Mouse (Mus musculus) intestine, embryonic 14.5 days (tissue): Measurements from ENCODE around the gene Cers1. TPM values are rescaled to one million over a fixed set of nuclear protein-coding genes. Genes with fewer than 3 reads are reported as not detected.
A peak's percentile ranks its signal among the peaks of the same experiment; 100 is the strongest.

Experiments
- ATAC-seq: fragments of 200-750 bp; cut with Nextera tagmentation; replicated peaks from 2 replicates; pipeline ENCODE4 v1.8.0; 2017; ENCODE audit warnings: low read depth, moderate number of reproducible peaks, moderate TSS enrichment, moderate library complexity; ENCODE audit not compliant: low FRiP score, low TSS enrichment
- DNase-seq: peaks from one replicate; pipeline ENCODE4 v3.0.0-alpha.2; 2018; ENCODE audit warnings: low spot score
- H3K27ac ChIP-seq: fragments of 300-500 bp; sonication (generic); 2 replicates; pipeline ENCODE4 v1.5.1; 2014; ENCODE audit warnings: low read depth, mild to moderate bottlenecking, control low read depth
- H3K27me3 ChIP-seq: fragments of 300-500 bp; sonication (generic); replicated peaks from 2 replicates; pipeline ENCODE4 v1.6.1; 2014; ENCODE audit warnings: low read length, control low read depth; ENCODE audit not compliant: control insufficient read depth, insufficient read depth
- H3K36me3 ChIP-seq: fragments of 300-500 bp; sonication (generic); 2 replicates; pipeline ENCODE4 v1.6.1; 2014; ENCODE audit warnings: low read length, control low read depth; ENCODE audit not compliant: control insufficient read depth, insufficient read depth
- H3K4me1 ChIP-seq: fragments of 300-500 bp; sonication (generic); replicated peaks from 2 replicates; pipeline ENCODE4 v1.6.1; 2014; ENCODE audit warnings: low read length, control low read depth, mixed read lengths; ENCODE audit not compliant: control insufficient read depth, insufficient read depth
- H3K4me2 ChIP-seq: fragments of 300-500 bp; sonication (generic); 2 replicates; pipeline ENCODE4 v1.6.1; 2014; ENCODE audit warnings: low read length
- H3K4me3 ChIP-seq: fragments of 300-500 bp; sonication (generic); 2 replicates; pipeline ENCODE4 v1.5.1; 2014; ENCODE audit warnings: low read depth, low read length, control low read depth, mixed read lengths
- H3K9ac ChIP-seq: fragments of 300-500 bp; sonication (generic); 2 replicates; pipeline ENCODE4 v1.6.1; 2014; ENCODE audit warnings: mild to moderate bottlenecking, low read length
- H3K9me3 ChIP-seq: fragments of 300-500 bp; sonication (generic); 2 replicates; pipeline ENCODE4 v1.6.1; 2016; ENCODE audit warnings: low read length, control low read depth; ENCODE audit not compliant: control insufficient read depth
- WGBS: fragments of 180-500 bp; shearing (Covaris S2); extraction: QIAGEN DNeasy Blood & Tissue Kit; methylation state at CpG from one replicate; pipeline ENCODE4 v1.1.7; 2014; 5-methylcytosine and 5-hydroxymethylcytosine counted together
- polyA plus RNA-seq: library from polyadenylated mRNA; unstranded; fragments of >200 nt; fragmentation: Nextera tagmentation; extraction: Ambion mirVana; gene quantifications from 2 replicates; pipeline ENCODE4 v1.2.1, GENCODE M21; 2014

Cers1 gene
- polyA plus RNA-seq, 1 experiment from 2014 or later, result 4.6 TPM

- DNase-seq (no peak), ATAC-seq (no peak)
- H3K9ac ChIP-seq, result no peak overlapping the region
- H3K4me3 ChIP-seq, result no peak overlapping the region
- H3K27ac ChIP-seq, result no peak overlapping the region
- H3K9me3 ChIP-seq, result no peaks in the 10 kb centered on the region
- H3K4me2 ChIP-seq, result no peak overlapping the region
- H3K27me3 ChIP-seq, result no peaks in the 10 kb centered on the region
- H3K4me1 ChIP-seq, result no peaks in the 10 kb centered on the region
- H3K36me3 ChIP-seq, result peaks cover 100% of the 10 kb centered on the region
- WGBS, result 87% methylated on average over 7 of the region's 7 CpGs
Measured at GRCm38 (mm10) chr8:70338931-70339330, 23.4 kb downstream of the Cers1 start.

- no peak overlapping the region for H3K9ac ChIP-seq
- H3K27ac ChIP-seq, result no peak overlapping the region
- H3K4me3 ChIP-seq, result no peak overlapping the region
- H3K4me2 ChIP-seq, result no peak overlapping the region
- H3K36me3 ChIP-seq, result peaks cover 85% of the 10 kb centered on the region
- DNase-seq (no peak), ATAC-seq (no peak)
- no peaks in the 10 kb centered on the region for H3K27me3 ChIP-seq
- 93% methylated on average over 7 of the region's 7 CpGs for WGBS
- H3K4me1 ChIP-seq, result no peaks in the 10 kb centered on the region
- H3K9me3 ChIP-seq, result no peaks in the 10 kb centered on the region
Measured at GRCm38 (mm10) chr8:70340659-70341058, 25.1 kb downstream of the Cers1 start.

- no peak overlapping the region for H3K4me2 ChIP-seq
- ATAC-seq (no peak), DNase-seq (no peak)
- no peak overlapping the region for H3K4me3 ChIP-seq
- no peak overlapping the region for H3K9ac ChIP-seq
- H3K4me1 ChIP-seq, result no peaks in the 10 kb centered on the region
- no peak overlapping the region for H3K27ac ChIP-seq
- no peaks in the 10 kb centered on the region for H3K27me3 ChIP-seq
- H3K36me3 ChIP-seq, result peaks cover 76% of the 10 kb centered on the region
- H3K9me3 ChIP-seq, result no peaks in the 10 kb centered on the region
- 93% methylated on average over 14 of the region's 14 CpGs for WGBS
Measured at GRCm38 (mm10) chr8:70342007-70342406, 26.4 kb downstream of the Cers1 start.

GRCm38 (mm10) chr8:70343076-70343475, 27.5 kb downstream of the Cers1 start:
- Histone ChIP-seq H3K27me3 (no peaks in the 10 kb centered on the region), H3K36me3 (peaks cover 71% of the 10 kb centered on the region), H3K4me2 (no peak overlapping the region), H3K27ac (no peak overlapping the region), H3K9me3 (no peaks in the 10 kb centered on the region), H3K4me1 (no peaks in the 10 kb centered on the region), H3K9ac (no peak overlapping the region), H3K4me3 (no peak overlapping the region)
- no peak for ATAC-seq
- 68% methylated on average over 7 of the region's 7 CpGs for WGBS
- DNase-seq, result no peak

- Histone ChIP-seq H3K4me3 (no peak overlapping the region), H3K4me2 (no peak overlapping the region), H3K27me3 (no peaks in the 10 kb centered on the region), H3K36me3 (peaks cover 71% of the 10 kb centered on the region), H3K9me3 (no peaks in the 10 kb centered on the region), H3K9ac (no peak overlapping the region), H3K4me1 (0 out of 2 replicates have a peak, but pooled peaks cover 2% of the 10 kb centered on the region), H3K27ac (no peak overlapping the region)
- WGBS, result 52% methylated on average over 6 of the region's 6 CpGs
- peak; percentile 71 for DNase-seq
- no peak for ATAC-seq
Measured at GRCm38 (mm10) chr8:70343696-70344095, 28.1 kb downstream of the Cers1 start.

GRCm38 (mm10) chr8:70344279-70344678, 28.7 kb downstream of the Cers1 start:
- no peak for DNase-seq
- no peak for ATAC-seq
- Histone ChIP-seq H3K4me2 (no peak overlapping the region), H3K9ac (no peak overlapping the region), H3K4me1 (0 out of 2 replicates have a peak, but pooled peaks cover 3% of the 10 kb centered on the region), H3K27me3 (no peaks in the 10 kb centered on the region), H3K27ac (no peak overlapping the region), H3K4me3 (no peak overlapping the region), H3K36me3 (peaks cover 70% of the 10 kb centered on the region), H3K9me3 (no peaks in the 10 kb centered on the region)
- WGBS, result 90% methylated on average over 2 of the region's 2 CpGs

- no peak overlapping the region for H3K4me3 ChIP-seq
- no peak overlapping the region for H3K4me2 ChIP-seq
- no peak overlapping the region for H3K9ac ChIP-seq
- ATAC-seq, result no peak
- H3K27ac ChIP-seq, result no peak overlapping the region
- H3K27me3 ChIP-seq, result no peaks in the 10 kb centered on the region
- no peak for DNase-seq
- 79% methylated on average over 4 of the region's 4 CpGs for WGBS
- H3K4me1 ChIP-seq, result peaks cover 24% of the 10 kb centered on the region
- H3K36me3 ChIP-seq, result peaks cover 50% of the 10 kb centered on the region
- H3K9me3 ChIP-seq, result no peaks in the 10 kb centered on the region
Measured at GRCm38 (mm10) chr8:70347443-70347842, 31.9 kb downstream of the Cers1 start.

- WGBS, result 92% methylated on average over 1 of the region's 1 CpGs
- no peak overlapping the region for H3K27ac ChIP-seq
Measured at GRCm38 (mm10) chr8:70347860-70348420, 32.4 kb downstream of the Cers1 start.

More at GRCm38 (mm10) chr8:70347860-70348420, 32.4 kb downstream of the Cers1 start:
- H3K4me2 ChIP-seq, result no peak overlapping the region
- H3K9ac ChIP-seq, result no peak overlapping the region
- no peaks in the 10 kb centered on the region for H3K9me3 ChIP-seq
- DNase-seq (no peak), ATAC-seq (no peak)
- H3K36me3 ChIP-seq, result peaks cover 45% of the 10 kb centered on the region
- H3K4me1 ChIP-seq, result peaks cover 24% of the 10 kb centered on the region
- no peak overlapping the region for H3K4me3 ChIP-seq
- no peaks in the 10 kb centered on the region for H3K27me3 ChIP-seq
